Mouse (Mus musculus): ENCODE measurements around the gene Ezr. TPM values are rescaled to one million over a fixed set of nuclear protein-coding genes. Genes with fewer than 3 reads are reported as not detected.
A peak's percentile ranks its signal among the peaks of the same experiment; 100 is the strongest.

Ezr gene
- polyA plus RNA-seq, 1 experiment from 2014 or later: 73.8 TPM

DNA sequence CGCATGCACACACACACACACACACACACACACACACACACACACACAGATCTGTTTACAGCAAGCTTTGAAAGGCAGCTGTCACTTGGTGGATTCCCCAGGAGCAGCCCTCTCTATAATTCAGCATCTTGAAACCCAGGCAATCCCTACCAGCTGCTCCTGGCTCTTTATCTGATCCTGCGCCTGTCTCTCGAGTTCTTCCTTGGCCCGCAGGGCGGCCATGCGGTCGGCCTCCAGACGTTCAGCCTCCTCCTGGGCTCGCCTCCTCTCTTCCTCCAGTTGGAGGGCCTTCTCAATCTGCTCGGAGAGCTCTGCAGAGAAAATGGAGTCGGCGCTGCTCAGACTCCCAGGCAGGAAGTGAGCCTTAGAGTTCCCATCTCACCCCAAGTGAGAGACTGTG lies 41.3 kb downstream of the Ezr start:
- Histone ChIP-seq H3K9me3 (ENCODE audit: control insufficient read depth, low read length) (no peaks in the 10 kb centered on the region), H3K9ac (ENCODE audit: low read depth, low read length) (no peak overlapping the region), H3K27ac (ENCODE audit: low read depth, low read length) (no peak overlapping the region), H3K36me3 (ENCODE audit: control insufficient read depth, insufficient read depth, low read length) (peaks cover 2% of the 10 kb centered on the region; the same call in 1 of the 2 replicates), H3K4me1 (replicated peaks; ENCODE audit: control insufficient read depth, insufficient read depth, low read length) (peaks cover 9% of the 10 kb centered on the region), H3K4me2 (replicated peaks; ENCODE audit: low read depth, low read length) (no peak overlapping the region), H3K27me3 (ENCODE audit: control insufficient read depth, insufficient read depth, low read length) (no peaks in the 10 kb centered on the region), H3K4me3 (ENCODE audit: low read depth, low read length) (no peak overlapping the region)
- DNase-seq (ENCODE audit: low spot score) (no peak), ATAC-seq (ENCODE audit: low FRiP score) (no peak)
- 84% methylated on average over 12 of the region's 12 CpGs for WGBS

DNA sequence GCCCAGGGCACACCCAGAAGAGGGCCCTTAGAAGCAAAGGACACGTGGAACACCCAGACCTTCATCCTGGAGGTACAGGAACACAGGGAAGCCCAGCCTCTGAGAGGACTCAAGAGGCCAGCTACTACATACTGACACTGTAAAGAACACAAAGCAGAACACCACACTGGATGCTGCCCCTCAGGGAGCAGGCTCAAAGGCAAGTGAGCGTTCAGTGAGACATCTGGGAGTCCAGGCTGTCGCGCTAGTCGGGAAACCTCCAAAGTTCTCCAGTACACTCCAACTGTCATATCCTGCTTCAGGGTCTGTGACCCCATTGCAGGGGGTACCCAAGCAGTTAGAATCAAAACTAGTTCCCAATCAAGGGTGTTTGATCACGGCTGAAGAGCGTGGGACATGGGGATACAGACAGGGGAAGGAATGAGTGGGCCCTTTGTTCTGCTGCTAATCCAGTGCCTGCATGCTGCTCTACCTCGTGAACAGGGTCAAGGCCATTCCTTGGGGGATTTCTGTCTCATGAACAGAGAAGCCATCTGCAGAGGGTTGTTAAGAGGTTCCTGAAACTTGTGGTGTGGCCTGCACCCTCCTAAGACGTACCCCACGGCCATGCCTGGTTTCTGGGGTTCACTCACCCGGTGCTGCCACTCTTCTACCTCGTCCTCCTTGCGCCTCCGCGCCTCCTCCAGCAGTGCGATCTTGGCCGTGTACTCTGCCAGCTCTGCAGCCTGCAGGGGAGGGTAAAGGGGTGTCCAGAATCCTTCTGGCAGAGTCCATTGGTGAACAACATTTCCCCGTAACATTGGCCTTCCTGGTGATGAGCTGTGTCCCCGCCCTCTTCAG lies 42.0 kb downstream of the Ezr start:
- DNase-seq (ENCODE audit: low spot score) (no peak), ATAC-seq (ENCODE audit: low FRiP score) (no peak)
- no peaks in the 10 kb centered on the region for H3K9me3 ChIP-seq (ENCODE audit: control insufficient read depth, low read length)
- no peaks in the 10 kb centered on the region for H3K27me3 ChIP-seq (ENCODE audit: control insufficient read depth, insufficient read depth, low read length)
- WGBS: 75% methylated on average over 19 of the region's 19 CpGs
- peaks cover 7% of the 10 kb centered on the region; the same call in 1 of the 2 replicates for H3K4me1 ChIP-seq (replicated peaks; ENCODE audit: control insufficient read depth, insufficient read depth, low read length)
- no peak overlapping the region for H3K4me3 ChIP-seq (ENCODE audit: low read depth, low read length)
- H3K36me3 ChIP-seq (ENCODE audit: control insufficient read depth, insufficient read depth, low read length): peaks cover 2% of the 10 kb centered on the region; the same call in 1 of the 2 replicates
- no peak overlapping the region for H3K4me2 ChIP-seq (replicated peaks; ENCODE audit: low read depth, low read length)
- H3K27ac ChIP-seq (ENCODE audit: low read depth, low read length): no peak overlapping the region; the same call in 1 of the 2 replicates
- H3K9ac ChIP-seq (ENCODE audit: low read depth, low read length): 0 out of 2 replicates have a peak overlapping the region, but pooled peaks have one; percentile 21

DNA sequence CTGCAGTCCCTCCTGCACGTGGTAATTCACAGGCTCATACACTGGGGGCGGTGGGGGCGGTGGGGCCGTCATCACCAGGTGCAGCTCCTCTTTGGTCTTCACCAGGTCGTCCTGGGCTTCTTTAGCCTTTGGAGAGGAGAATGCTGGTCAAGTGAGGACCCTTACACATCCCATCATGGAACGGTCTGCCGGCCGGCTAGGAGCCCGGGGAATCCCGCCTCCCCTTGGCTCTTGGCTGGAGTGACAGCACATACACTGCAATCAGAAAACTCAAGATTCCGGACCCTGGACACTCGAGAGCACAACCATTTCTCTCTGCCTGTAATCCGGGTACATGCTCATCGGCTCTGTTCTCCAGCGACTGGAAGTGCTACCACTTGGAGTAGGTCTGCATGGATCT lies 42.8 kb downstream of the Ezr start:
- Histone ChIP-seq H3K27me3 (ENCODE audit: control insufficient read depth, insufficient read depth, low read length) (no peaks in the 10 kb centered on the region), H3K9ac (ENCODE audit: low read depth, low read length) (no peak overlapping the region), H3K36me3 (ENCODE audit: control insufficient read depth, insufficient read depth, low read length) (peaks cover 2% of the 10 kb centered on the region; the same call in 1 of the 2 replicates), H3K9me3 (ENCODE audit: control insufficient read depth, low read length) (no peaks in the 10 kb centered on the region), H3K4me2 (replicated peaks; ENCODE audit: low read depth, low read length) (no peak overlapping the region), H3K27ac (ENCODE audit: low read depth, low read length) (no peak overlapping the region), H3K4me1 (replicated peaks; ENCODE audit: control insufficient read depth, insufficient read depth, low read length) (peaks cover 6% of the 10 kb centered on the region; the same call in 1 of the 2 replicates), H3K4me3 (ENCODE audit: low read depth, low read length) (no peak overlapping the region)
- WGBS: 95% methylated on average over 15 of the region's 15 CpGs
- DNase-seq (ENCODE audit: low spot score): no peak
- ATAC-seq (ENCODE audit: low FRiP score): no peak

DNA sequence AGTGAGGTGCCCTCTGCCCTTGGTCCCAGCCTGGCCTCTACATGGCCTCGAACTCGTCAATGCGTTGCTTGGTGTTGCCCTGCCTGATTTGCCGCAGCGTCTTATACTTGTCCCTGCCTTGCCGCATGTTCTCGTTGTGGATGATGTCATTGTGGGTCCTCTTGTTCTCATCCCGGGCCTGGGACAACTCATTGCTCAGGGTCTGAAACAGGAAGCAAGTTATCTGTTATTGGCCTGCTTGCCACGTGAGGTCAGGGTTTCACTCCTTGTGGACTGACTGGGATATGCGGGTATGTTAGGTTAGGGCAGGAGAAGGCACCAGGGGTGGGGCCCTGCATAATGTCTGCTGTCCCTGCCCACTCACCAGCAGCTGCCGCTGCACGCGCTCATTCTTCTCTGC lies 43.3 kb downstream of the Ezr start:
- WGBS: 94% methylated on average over 13 of the region's 13 CpGs
- Histone ChIP-seq H3K4me3 (ENCODE audit: low read depth, low read length) (no peak overlapping the region), H3K4me1 (replicated peaks; ENCODE audit: control insufficient read depth, insufficient read depth, low read length) (peaks cover 6% of the 10 kb centered on the region; the same call in 1 of the 2 replicates), H3K9me3 (ENCODE audit: control insufficient read depth, low read length) (no peaks in the 10 kb centered on the region), H3K9ac (ENCODE audit: low read depth, low read length) (no peak overlapping the region), H3K4me2 (replicated peaks; ENCODE audit: low read depth, low read length) (no peak overlapping the region), H3K27ac (ENCODE audit: low read depth, low read length) (no peak overlapping the region), H3K36me3 (ENCODE audit: control insufficient read depth, insufficient read depth, low read length) (peaks cover 2% of the 10 kb centered on the region; the same call in 1 of the 2 replicates), H3K27me3 (ENCODE audit: control insufficient read depth, insufficient read depth, low read length) (no peaks in the 10 kb centered on the region)
- no peak for DNase-seq (ENCODE audit: low spot score)
- ATAC-seq (ENCODE audit: low FRiP score): no peak

DNA sequence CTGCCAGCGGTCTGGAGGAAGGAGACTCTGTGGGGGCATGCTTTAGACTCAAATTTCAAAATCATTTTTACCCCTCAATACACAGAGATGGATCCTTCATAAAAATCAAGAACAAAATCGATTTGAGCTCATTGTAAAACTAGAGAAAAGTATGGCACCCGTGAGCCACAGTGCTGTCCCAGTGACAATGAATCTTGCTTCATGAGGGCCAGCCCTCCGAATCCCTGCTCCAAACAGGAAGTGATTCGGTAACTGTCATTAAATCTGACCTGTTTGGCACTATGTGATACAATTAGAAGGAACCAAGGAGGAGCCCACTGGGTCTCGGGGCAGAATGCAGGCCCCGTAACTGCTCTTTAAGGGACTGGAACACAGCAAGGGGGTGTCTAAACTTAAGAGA lies 43.7 kb downstream of the Ezr start:
- no peak overlapping the region for H3K4me3 ChIP-seq (ENCODE audit: low read depth, low read length)
- WGBS: 87% methylated on average over 7 of the region's 7 CpGs
- no peaks in the 10 kb centered on the region for H3K9me3 ChIP-seq (ENCODE audit: control insufficient read depth, low read length)
- no peak overlapping the region for H3K9ac ChIP-seq (ENCODE audit: low read depth, low read length)
- H3K27ac ChIP-seq (ENCODE audit: low read depth, low read length): no peak overlapping the region
- no peak for ATAC-seq (ENCODE audit: low FRiP score)
- H3K4me1 ChIP-seq (replicated peaks; ENCODE audit: control insufficient read depth, insufficient read depth, low read length): peaks cover 6% of the 10 kb centered on the region; the same call in 1 of the 2 replicates
- H3K27me3 ChIP-seq (ENCODE audit: control insufficient read depth, insufficient read depth, low read length): no peaks in the 10 kb centered on the region
- no peak for DNase-seq (ENCODE audit: low spot score)
- H3K36me3 ChIP-seq (ENCODE audit: control insufficient read depth, insufficient read depth, low read length): peaks cover 2% of the 10 kb centered on the region; the same call in 1 of the 2 replicates
- H3K4me2 ChIP-seq (replicated peaks; ENCODE audit: low read depth, low read length): no peak overlapping the region

DNA sequence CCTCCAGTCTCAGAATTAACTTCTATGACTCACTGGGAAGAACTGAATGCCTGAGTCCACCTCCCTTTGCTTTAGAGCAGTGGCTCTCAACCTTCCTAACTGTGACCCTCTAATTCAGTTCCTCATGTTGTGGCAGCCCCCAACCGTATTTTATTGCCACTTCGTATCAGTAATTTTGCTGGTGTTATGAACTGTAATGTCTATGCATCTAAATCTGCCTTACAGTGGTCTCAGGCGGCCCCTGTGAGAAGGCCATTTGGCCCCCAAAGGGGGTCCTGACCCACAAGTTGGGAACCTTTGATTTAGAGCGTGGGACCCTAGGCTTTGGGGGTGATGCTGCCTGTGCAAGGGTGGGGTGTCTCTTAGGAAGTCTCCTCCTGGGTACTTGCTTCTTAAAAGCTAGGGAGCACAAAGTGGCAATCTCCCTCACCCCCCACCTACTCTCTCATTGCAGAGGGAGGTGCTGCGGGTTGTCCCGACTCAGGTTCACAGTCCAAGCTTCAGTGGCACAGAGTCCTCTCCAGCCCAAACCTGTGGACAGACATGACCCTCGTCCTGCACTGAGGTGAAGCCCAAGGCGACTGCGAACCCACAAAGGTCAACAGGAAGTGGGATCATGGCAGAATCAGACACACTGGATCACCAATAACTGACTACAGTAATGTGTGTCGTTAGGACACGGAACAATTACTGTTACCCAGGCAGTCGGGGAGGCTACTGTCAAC lies 45.1 kb downstream of the Ezr start:
- no peak for DNase-seq (ENCODE audit: low spot score)

DNA sequence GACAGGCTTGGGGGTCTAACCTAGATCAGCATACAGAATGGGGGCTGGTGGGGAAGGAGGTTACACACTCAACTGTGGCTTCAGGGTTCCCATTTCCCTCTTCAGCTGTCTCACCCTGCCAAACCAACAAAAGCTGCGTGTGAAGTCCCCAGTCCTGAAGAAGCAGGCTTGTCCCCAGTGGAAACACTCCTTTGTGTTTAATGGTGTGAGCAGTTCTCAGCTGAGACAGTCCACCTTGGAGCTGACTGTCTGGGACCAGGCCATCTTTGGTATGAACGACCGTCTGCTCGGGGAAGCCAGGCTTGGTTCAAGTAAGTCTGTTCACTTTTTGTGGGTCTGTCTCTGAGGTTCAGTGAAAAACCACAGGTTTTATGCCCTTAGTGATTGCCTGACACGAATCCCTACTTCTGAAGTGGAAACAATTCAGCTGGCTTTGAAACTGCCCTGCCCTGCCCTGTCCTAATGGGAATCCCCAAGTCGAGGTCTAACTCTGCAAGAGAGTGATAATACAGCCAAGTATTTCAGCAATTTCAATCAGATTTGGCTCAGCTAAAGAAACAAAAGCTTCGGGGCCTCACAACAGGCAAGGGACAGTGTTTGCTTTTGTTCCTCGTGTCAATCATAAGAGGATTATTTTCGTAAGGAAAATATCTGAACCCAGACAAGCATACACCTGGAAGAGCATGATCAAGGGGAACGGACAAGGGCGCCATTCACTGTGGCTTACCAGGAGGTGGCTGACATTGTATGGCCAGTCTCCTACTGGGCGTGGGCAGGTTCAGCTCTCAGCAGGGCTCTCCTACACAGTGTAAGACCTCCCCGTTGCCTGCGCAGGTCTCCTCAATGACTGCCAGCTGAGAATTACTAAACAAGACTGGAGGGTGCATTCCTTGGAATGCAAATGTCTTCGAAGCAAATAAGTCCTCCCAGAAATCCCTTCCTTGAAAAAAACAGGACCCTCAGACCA lies 46.0 kb downstream of the Ezr start:
- H3K4me2 ChIP-seq (replicated peaks; ENCODE audit: low read depth, low read length): no peak overlapping the region
- ATAC-seq (ENCODE audit: low FRiP score) (no peak), DNase-seq (ENCODE audit: low spot score) (peak; percentile 22)
- H3K9me3 ChIP-seq (ENCODE audit: control insufficient read depth, low read length): no peaks in the 10 kb centered on the region
- peaks cover under 1% of the 10 kb centered on the region; the same call in 1 of the 2 replicates for H3K4me1 ChIP-seq (replicated peaks; ENCODE audit: control insufficient read depth, insufficient read depth, low read length)
- H3K4me3 ChIP-seq (ENCODE audit: low read depth, low read length): no peak overlapping the region
- 35% methylated on average over 15 of the region's 15 CpGs for WGBS
- H3K27me3 ChIP-seq (ENCODE audit: control insufficient read depth, insufficient read depth, low read length): no peaks in the 10 kb centered on the region
- peaks cover 2% of the 10 kb centered on the region; the same call in 1 of the 2 replicates for H3K36me3 ChIP-seq (ENCODE audit: control insufficient read depth, insufficient read depth, low read length)
- H3K9ac ChIP-seq (ENCODE audit: low read depth, low read length): no peak overlapping the region
- no peak overlapping the region for H3K27ac ChIP-seq (ENCODE audit: low read depth, low read length)

More for the DNA sequence above, 45.1 kb downstream of the Ezr start:
- Histone ChIP-seq H3K4me3 (ENCODE audit: low read depth, low read length) (no peak overlapping the region), H3K27me3 (ENCODE audit: control insufficient read depth, insufficient read depth, low read length) (no peaks in the 10 kb centered on the region), H3K9me3 (ENCODE audit: control insufficient read depth, low read length) (no peaks in the 10 kb centered on the region), H3K4me1 (replicated peaks; ENCODE audit: control insufficient read depth, insufficient read depth, low read length) (peaks cover 2% of the 10 kb centered on the region; the same call in 1 of the 2 replicates), H3K4me2 (replicated peaks; ENCODE audit: low read depth, low read length) (no peak overlapping the region), H3K27ac (ENCODE audit: low read depth, low read length) (no peak overlapping the region), H3K36me3 (ENCODE audit: control insufficient read depth, insufficient read depth, low read length) (peaks cover 2% of the 10 kb centered on the region; the same call in 1 of the 2 replicates), H3K9ac (ENCODE audit: low read depth, low read length) (no peak overlapping the region)
- ATAC-seq (ENCODE audit: low FRiP score): no peak
- WGBS: 74% methylated on average over 12 of the region's 12 CpGs
